Mouse (Mus musculus) C3H10T1/2 (cell line): ENCODE results near the gene Zfp90. TPM values are rescaled to one million over a fixed set of nuclear protein-coding genes. Genes with fewer than 3 reads are reported as not detected.

ENCODE experiments used
- polyA plus RNA-seq, 2 experiments: library from polyadenylated mRNA; unstranded; fragments of >200 nt; fragmentation: generic; extraction: Trizol; gene quantifications; one replicate each; pipeline ENCODE4 v1.2.1; 2012; ENCODE audit warnings: missing spikeins in 2 of 2

Gene Zfp90
- 10 to 100 TPM in 1 of 2 experiments, under 1 TPM in 1; 0.73 to 12.1 TPM for polyA plus RNA-seq

GRCm38 (mm10) chr8:106415182-106415971, at the start of gene Zfp90:
Zfp90 (plus strand) TSS chr8:106415327.

Other genes with a start within 250 kb of the Zfp90 start
- gene Slc7a6, start 246.5 kb upstream of the Zfp90 start, polyA plus RNA-seq, result 10 to 100 TPM in 1 of 2 experiments, 1 to 10 TPM in 1; 3.5 to 10.8 TPM
- gene Slc7a6os, start 204.4 kb upstream of the Zfp90 start, polyA plus RNA-seq, result 10 to 100 TPM in 1 of 2 experiments, 1 to 10 TPM in 1; 7.1 to 30.0 TPM
- gene Prmt7, start 204.4 kb upstream of the Zfp90 start, polyA plus RNA-seq, result 10 to 100 TPM; 22.0 to 39.1 TPM
- under 1 TPM; 0.26 to 0.87 TPM for gene Smpd3, start 77.3 kb upstream of the Zfp90 start, polyA plus RNA-seq
- not detected for gene 6030452D12Rik, start 85.2 kb downstream of the Zfp90 start, polyA plus RNA-seq
- not detected for gene Cdh3, start 95.6 kb downstream of the Zfp90 start, polyA plus RNA-seq
- 100 to 1,000 TPM; 171 to 248 TPM for gene Gm10073, start 158.1 kb downstream of the Zfp90 start, polyA plus RNA-seq
- under 1 TPM in 1 of 2 experiments, not detected in 1; 0.12 TPM for gene Cdh1, start 188.0 kb downstream of the Zfp90 start, polyA plus RNA-seq